Mouse (Mus musculus): ENCODE measurements around the gene Rufy1.

The Rufy1 gene

DNA sequence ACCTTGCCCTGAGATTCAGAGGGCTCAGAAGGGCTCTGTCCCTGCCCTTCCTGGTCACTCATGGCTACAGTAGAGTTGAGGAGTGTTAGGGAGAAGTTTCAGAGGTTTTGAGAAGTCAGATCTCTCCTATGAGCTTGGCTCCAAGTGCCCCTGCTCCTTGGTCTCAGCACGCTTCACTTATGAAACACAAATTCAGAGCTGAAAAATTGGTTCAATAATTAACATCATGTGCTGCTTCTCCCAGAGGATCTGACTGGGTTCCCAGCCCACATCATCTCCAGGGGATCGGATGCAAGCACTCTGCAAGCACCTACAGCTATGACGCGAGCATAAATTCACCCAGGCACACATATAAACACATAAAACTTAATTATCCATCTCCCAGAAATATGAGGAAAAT is 4.9 kb downstream of the Rufy1 start:
- no peak for DNase-seq (ENCODE audit: low read depth, low spot score)

DNA sequence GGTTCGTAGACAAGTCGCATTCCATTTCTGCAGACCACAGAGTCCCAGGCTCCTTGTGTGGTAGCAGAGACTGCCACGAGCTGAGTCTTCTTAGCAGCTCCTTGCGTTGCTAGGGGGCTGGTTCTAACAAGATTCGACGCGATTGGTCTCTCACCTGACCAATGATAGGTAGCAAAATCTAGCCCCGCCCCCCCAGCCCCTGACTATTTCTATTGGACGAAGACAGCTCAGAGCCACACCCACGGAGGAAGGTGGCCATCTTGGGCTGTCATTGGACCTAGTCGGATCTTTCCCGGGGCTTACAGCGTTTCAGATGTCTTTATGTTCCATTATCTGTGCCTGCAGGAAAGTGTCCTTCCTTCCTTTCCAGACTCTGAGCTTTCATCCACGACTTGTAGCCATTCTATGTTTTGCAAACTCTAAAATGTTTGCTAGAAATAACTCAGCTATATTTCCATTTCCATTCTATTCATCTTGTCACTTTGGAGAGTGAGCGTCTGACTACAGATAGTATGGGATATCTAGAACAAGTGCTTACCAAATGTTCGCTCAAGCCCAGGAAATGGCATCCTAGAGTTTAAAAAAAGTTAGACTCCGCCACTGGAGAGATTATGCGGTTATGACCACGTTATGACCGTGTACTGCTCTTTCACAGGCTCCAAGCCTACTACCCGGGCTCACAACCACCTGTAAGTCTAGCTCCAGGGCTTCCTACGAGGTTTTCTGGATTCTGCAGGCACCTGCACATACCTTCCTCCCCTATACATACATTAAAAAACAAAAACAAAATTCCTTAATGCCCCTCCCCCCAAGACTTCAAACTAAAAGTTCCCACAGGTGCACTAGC is 8.8 kb downstream of the Rufy1 start:
- peak; percentile 96 for DNase-seq (ENCODE audit: low read depth, low spot score)

DNA sequence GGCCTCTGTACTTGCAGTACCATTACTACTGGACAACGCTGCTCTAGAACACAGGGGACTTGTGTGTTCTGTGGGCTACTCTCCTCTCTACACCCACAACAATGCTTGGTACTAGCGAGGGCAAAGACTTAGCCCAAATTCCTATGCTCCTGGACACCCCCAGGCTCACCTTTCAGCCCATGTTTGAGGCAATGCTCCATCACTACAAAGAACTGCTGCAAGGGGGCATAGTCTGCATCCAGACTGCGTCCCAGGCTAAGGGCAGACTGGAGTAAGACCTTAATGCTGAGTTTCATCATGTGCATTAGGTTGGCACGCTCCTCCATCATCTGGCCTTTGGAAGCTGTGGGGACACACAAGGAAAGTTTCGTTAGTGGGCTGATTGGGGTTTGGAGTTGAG is 9.5 kb downstream of the Rufy1 start:
- DNase-seq (ENCODE audit: low read depth, low spot score) = no peak

DNA sequence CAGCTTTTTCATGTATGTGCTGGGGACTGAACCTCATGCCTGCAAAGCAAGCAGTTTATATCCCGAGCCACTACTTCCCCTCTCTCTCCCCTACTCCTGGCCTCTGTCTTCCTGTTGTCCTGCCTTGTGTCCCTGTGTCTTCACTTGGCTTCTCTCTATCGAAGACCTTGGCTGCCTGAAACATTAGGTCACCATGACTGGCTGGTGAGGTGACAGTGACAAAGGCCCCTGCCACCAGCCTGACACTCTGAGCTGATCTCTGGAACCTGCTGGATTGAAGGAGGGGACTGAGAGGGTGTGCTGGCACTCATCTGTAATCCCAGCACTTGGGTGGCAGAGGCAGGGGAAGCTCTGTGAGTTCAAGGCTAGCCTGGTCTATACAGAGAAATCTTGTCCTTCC is 13.1 kb downstream of the Rufy1 start:
- no peak for DNase-seq (ENCODE audit: low read depth, low spot score)

DNA sequence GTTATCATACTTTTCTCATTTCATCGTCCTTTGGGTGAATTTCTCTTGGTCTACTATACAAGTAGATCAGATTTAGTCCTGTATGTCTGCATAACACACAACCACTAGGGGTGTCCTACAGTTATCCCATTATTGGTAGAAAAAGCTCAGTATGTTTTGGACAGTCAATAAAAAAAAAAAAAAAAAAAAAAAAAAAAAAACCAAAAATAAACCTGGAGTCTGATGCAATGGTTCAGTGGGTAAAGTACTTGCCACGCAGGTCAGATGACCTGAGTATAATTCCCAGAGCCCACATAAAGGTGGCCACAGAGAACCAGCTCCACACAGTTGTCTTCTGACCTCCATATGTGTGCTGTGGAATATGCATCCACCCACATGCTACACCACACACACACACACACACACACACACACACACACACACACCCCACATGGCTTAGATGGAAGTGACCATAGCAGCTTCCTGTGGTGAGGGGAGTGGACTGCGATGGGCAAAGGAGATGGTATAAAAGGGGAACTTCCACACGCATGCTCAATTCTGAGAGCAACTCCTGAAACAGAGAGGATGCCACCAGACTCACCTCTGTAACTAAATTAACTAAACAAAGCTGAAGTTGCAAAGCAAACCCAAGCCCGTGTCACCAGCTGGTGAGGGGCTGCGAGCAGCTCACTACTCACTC is 15.2 kb downstream of the Rufy1 start:
- DNase-seq (ENCODE audit: low read depth, low spot score) = no peak

DNA sequence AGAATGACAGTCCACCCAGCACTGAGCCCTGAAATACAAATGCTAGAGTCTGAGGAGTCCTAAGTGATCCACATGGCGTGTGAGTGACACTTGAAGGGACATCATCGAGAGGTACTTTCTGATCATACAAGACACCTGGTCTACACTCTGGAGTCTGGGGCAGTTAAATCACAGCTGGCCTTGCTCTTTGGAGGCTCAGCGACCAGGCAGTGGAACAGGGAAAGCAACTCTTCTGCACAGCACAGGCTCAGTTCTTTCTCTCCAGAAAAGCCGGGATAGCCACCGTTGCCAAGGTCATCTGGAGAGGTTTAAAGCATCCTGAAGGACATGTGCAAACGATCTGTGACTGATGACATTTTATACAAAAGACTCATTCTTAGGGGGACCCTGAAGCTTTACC is 23.7 kb downstream of the Rufy1 start:
- DNase-seq (ENCODE audit: low read depth, low spot score) = no peak

DNA sequence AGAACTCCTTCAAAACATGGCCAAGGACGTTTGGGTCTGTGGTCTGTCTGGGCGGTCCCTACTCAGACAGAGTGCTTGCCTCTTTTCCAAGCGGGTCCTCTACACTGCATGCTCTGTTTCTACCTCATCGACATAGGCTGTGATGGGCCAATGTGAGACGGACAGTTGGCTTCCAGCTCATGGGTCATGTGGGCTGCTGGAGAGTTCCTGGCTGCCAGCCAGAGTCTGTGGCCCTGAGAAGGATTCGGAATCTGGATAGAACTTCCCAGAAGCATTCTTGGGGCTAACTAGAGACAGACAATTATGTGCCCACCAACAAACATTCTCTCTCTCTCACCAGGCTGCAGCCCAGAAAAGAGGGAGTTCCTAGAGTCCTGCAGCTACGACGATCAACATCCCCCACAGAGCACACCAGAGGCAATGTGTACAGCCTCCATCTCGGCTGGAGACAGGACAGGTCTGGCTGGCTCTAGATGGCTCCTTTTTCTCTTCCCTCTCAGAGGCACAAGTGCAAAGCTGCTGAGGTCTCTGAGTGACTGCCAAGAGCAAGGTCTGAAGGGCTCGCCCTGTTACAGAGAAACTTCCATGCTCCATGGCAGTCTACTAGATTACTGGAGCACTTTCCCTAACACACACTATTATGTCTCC is 27.4 kb downstream of the Rufy1 start:
- DNase-seq (ENCODE audit: low read depth, low spot score) = peak; percentile 63

DNA sequence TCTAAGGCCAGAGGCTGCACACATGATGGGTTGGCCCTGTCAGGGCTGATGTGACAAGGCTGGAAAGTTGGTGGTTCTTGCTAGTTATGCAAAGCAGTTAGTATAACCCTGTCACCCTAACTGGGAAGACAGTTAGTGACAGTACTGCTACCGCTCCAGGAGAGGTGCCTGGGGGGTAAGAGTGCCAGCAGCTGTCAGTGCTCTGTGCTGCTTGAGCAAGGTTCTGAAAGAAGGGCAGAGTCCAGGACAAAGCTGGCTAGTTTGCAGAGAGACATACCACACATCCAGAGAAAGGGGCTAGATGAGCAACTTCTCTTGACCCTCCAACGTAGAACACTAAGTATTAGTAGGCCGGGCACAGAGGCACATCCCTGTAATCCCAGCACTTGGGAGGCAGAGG is 28.4 kb downstream of the Rufy1 start:
- DNase-seq (ENCODE audit: low read depth, low spot score) = no peak

DNA sequence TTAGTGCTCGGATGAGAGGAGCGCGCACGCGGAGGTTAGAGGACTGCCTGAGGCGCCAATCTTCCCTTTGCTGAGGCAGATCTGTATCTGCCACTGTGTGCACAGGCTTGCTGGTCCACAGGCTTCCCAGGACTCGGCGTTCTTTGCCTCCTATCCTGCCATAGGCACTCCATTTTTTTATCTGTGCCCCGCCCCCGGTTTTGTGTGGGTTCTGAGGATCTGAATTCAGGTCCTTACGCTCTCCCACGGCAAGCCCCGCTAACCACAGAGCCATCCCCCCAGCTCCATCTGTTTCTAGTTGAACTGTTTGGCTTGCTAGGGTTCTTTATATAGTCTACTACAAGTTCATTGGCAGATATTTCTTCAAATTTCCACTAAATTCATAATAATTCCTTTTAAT is 32.1 kb downstream of the Rufy1 start:
- DNase-seq (ENCODE audit: low read depth, low spot score) = no peak

DNA sequence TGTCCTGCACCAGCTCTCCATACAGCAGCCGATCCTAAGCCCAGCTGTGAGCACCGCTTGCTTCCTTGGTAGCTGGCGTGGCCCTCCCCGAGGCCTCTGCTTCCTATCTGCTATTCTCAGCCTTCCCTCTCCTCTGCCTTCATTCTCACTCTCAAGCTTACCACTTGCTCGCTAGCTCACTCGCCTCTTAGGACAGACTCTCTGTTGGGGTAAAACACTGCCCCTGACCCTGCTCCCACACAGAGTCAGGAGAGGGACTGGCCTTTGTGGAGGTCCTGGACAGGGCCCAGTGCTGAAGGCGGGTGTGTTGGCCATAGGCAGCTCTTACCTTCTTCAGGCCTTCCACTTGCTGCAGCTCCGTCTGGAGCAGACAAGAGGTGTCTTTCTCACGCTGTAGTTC is 33.6 kb downstream of the Rufy1 start:
- no peak for DNase-seq (ENCODE audit: low read depth, low spot score)

DNA sequence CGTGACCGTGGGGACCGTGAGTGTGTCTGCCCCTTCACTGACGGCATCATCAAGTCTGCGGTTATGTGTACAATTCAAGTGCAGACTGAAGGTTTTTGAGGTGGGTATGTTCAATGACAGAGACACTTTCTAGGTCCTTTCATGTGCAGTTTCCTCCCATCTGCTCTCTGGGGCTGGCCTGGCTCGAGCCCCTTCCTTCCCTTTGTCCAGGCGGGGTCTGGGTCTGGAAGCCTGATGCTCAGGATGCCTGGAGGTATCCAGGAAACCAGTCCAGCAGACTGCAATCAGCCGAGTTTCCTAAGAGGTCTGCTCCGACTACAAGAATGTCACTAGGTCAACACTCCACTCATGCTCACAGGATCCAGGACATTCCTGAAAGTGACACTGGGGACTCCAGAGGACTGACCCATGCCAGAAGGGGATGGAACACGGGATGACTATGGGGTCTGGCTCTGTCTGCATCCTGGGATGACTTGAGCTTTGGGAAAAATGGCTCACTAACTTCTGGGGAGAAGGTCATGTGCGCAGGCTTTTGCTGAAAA is 34.1 kb downstream of the Rufy1 start:
- DNase-seq (ENCODE audit: low read depth, low spot score) = no peak

DNA sequence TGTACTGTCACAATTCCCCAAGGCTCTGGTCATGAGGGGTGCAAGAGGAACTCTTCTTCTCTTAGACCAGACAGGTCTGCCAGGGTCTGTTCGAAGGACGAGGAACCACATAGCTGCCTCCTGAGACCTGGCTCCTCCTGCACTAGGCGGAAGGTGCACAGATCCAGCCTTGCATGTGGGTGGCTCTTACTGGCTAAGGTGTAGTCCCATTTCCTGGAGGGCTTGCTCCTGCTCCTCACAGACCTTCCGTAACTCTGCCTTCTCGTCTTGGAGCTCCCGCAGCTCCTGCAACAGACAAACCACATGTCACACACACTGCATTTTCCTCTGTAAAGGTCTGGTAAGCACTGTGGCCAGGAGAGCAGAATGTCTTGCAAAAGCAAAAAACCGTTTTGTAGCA is 36.2 kb downstream of the Rufy1 start:
- no peak for DNase-seq (ENCODE audit: low read depth, low spot score)

DNA sequence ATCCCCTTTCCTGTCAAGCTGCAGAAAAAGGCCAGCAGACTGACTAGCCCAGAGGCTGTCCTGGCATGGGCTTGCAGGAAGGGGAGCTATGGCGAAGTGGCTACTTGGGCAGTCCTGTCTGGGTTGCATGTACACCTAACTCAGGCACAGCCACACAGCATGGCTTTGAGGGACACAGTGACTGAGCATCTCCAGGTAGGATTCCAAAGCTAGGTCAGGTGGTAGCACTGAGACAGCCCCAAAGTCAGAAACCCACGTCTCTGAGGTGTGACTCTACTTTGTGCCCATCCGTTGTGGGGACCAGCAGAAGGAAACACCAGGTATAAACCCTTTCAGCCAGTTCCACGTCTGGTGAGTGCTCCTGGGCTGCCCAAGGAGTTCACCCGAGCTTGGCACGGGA is 37.6 kb downstream of the Rufy1 start:
- no peak for DNase-seq (ENCODE audit: low read depth, low spot score)

DNA sequence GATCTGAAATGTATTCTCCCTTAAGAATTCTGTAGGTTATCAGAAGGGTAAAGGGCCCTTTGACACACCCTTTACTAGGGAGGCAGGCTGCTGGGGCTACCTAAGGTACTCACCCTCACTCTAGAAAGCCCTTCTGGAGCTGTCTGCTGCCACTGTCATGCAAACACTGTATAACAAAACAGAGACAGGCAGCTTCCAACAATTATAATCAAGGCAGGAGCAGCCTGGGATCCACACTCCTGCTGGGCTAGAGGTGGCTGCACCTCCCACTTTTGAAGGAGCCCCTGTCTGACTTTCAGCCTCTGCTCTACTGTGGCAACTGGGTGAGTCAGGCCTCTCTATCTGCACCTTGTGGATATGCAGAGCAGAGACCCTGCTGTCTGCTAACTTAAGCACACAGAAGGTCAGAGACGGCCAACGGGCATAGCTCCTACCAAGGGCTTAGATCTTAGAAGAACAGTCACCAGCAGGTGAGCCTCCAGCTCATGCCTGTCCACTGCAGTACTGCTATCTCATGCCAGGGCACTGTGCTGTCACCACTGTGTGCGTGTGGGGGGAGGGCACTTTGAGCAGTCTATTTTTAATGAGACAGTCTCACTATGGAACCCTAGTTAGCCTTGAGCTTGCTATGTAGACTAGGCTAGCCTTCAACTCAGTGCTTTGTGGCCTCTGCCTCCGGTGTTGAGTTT is 39.5 kb downstream of the Rufy1 start:
- DNase-seq (ENCODE audit: low read depth, low spot score) = no peak

DNA sequence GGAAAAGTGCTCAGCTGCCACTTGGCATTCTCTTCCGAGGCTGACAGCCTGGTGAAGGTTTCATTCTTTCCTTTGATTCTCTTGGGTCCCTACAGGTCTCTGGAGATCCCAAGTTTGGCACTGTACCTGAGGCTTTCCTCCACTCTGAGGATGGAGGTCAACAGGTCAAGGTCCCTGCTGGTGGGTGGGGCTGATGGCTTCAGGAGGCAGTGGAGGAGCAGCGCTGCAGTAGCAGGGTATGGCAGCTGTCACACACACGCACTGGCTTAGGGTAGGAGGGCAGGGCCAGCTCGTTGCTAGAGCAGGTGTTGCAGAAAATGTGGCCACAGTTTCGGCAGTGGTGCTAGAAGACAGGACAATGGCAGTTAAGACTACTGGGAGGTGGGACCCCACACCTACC is 41.3 kb downstream of the Rufy1 start:
- DNase-seq (ENCODE audit: low read depth, low spot score) = no peak

DNA sequence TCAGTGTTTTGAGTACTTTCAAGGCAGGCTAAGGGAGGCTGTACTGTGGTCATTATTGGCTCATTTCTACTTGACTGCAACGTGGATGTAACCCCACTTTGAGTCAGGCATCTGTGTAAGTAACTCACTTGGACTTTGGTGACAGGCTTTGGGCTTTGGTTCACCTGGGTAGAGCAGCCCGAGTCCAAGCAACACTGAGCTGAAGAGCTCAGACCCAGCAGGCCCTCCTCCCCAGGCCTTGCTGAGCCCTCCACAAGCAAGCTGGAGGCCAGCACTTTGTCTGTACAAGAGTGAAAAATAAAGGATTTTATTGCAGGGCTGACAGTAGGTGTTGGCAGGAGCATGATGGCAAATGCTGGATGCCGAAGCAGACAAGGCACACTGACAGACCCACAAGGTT is 41.9 kb downstream of the Rufy1 start:
- DNase-seq (ENCODE audit: low read depth, low spot score) = no peak

DNA sequence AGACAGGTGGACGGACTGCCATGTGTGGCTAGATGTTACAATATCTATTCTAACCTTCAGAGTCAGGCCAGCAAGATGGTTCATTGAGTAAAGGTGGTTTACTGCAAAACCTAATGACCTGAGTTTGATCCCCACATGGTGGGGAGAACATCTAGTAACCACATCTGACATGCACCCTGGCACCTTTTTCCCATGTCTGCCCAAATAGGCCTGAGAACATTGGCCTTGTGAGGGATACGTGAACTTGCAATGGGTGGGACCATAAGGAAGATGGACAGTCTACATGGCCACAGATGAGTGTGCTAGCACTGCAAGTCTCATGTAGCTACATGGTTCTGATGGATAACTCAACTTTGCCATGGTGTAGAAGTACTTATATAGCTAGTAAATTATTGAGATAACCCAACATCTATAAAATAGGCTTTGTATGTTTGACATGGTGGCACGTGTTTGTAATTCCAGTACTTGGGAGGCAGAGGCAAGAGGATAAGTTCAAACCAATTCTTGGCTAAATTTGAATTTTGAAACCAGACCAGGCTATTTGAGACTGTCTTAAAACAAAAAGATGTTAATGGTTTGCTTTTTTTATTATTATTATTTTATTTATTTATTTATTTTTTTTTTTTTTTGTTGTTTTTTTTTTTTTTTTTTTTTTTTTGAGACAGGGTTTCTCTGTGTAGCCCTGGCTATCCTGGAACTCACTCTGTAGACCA is 42.6 kb downstream of the Rufy1 start:
- no peak for DNase-seq (ENCODE audit: low read depth, low spot score)

DNA sequence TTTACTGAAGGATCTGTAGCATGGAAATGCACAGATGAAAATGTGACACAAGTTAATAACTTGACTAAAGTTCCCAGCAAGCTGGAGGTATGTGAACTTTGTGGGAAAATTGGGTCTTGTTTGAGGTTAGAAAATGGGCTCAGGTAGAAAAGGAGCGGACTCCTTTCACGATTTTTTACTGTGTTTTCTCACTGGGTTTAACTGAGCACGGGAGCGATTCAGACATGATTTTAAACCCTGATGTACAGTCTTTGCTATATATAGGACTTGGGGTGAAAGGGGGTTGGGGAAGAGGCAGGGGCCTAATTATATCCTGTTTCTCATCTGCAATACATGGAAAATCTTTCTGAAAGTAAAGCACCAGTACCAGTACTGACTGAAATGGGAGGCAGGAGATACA is 43.2 kb downstream of the Rufy1 start:
- no peak for DNase-seq (ENCODE audit: low read depth, low spot score)

DNA sequence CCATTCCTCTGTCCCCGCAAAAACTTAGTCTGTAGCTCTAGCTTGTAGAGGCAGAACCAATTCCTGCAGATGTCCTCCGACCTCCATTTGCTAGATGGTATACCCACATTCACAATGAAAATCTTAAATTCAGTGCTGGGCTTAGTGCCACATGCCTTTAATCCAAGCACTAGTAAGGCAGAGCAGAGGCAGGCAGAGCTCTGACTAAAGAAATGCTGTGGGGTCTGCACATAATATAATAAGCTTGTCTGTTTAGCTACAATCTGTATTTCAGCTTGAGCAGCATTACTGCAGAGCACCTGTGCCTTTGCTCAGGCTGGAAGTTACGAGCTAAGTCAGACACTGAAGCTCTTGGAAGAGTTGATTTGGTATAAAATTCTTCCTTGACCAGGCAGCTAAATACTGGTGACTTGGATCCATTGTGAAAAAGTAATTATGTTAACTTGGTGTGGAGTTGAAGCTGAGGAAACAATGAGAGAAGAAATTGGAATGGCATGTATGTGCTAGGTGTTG is 43.7 kb downstream of the Rufy1 start:
- no peak for DNase-seq (ENCODE audit: low read depth, low spot score)

DNA sequence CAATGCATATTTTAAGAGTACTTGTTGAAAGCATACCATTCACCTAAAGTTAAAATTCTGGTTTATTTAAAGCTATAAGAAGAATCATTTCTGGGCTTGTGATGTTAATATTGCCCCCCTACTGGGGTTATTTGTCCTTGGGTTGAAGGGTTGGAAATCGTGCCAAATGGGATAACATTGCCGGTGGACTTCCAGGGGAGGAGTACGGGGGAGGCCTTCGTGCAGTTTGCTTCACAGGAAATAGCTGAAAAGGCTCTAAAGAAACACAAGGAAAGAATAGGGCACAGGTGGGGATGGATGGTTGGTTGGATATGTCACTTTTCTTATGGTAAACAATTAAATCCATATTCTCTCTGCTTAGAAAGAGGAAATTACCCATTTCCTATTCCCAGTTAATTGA is 49.6 kb downstream of the Rufy1 start:
- no peak for DNase-seq (ENCODE audit: low read depth, low spot score)
